Mouse (Mus musculus) midbrain, embryonic 10.5 days (tissue): ENCODE data around the gene Gm20388. TPM values are rescaled to one million over a fixed set of nuclear protein-coding genes. Genes with fewer than 3 reads are reported as not detected.

ENCODE experiments used
- DNase-seq: peaks from one replicate; pipeline ENCODE4 v3.0.0-alpha.2; 2017; ENCODE audit warnings: low spot score
- H3K27ac ChIP-seq: fragments of 300-500 bp; sonication (generic); replicated peaks from 2 replicates; pipeline ENCODE4 v1.5.1; 2016; ENCODE audit warnings: mild to moderate bottlenecking
- H3K27me3 ChIP-seq: fragments of 300-500 bp; sonication (generic); 2 replicates; pipeline ENCODE4 v1.6.1; 2016; ENCODE audit warnings: low read depth, mild to moderate bottlenecking; ENCODE audit not compliant: poor library complexity, severe bottlenecking
- H3K36me3 ChIP-seq: fragments of 300-500 bp; sonication (generic); 2 replicates; pipeline ENCODE4 v1.6.1; 2016; ENCODE audit warnings: mild to moderate bottlenecking, moderate library complexity
- H3K4me1 ChIP-seq: fragments of 300-500 bp; sonication (generic); 2 replicates; pipeline ENCODE4 v1.6.1; 2016
- H3K4me3 ChIP-seq: fragments of 300-500 bp; sonication (generic); 2 replicates; pipeline ENCODE4 v1.5.1; 2016; ENCODE audit warnings: mild to moderate bottlenecking, moderate library complexity
- H3K9me3 ChIP-seq: fragments of 300-500 bp; sonication (generic); replicated peaks from 2 replicates; pipeline ENCODE4 v1.6.1; 2016; ENCODE audit warnings: mild to moderate bottlenecking
- WGBS: fragments of 180-500 bp; shearing (Covaris S2); methylation state at CpG from one replicate; pipeline ENCODE4 v1.1.7; 2016; 5-methylcytosine and 5-hydroxymethylcytosine counted together
- polyA plus RNA-seq: library from polyadenylated mRNA; unstranded; fragments of >200 nt; fragmentation: Nextera tagmentation; extraction: Ambion mirVana; gene quantifications from 2 replicates; pipeline ENCODE4 v1.2.1, GENCODE M21; 2016

Gm20388 gene
- polyA plus RNA-seq, 1 experiment from 2014 or later: 7.1 TPM

DNA sequence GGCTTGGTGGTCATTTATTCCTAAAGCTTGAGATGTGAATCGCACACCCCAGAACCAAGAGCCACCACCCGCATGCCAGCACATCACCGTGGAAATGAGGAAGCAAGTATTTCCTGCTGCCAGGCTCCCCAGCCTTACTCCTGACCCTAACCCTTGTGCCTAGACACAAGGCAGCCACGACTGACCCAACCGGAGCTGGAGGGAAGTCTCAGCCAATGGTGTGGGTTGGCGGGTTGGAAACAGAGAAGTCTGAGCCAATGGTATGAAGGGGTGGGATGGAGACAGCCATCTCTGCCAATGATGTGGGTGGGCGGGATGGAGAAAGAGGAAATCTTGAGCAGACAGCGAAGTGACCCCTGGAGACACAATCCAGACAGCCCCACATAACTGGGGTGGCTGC lies 1314.1 kb downstream of the Gm20388 start:
- Histone ChIP-seq H3K27me3 (peaks cover 31% of the 10 kb centered on the region), H3K9me3 (no peaks in the 10 kb centered on the region), H3K4me3 (no peak overlapping the region), H3K4me1 (peaks cover 26% of the 10 kb centered on the region), H3K27ac (no peak overlapping the region), H3K36me3 (no peaks in the 10 kb centered on the region)
- DNase-seq: no peak
- WGBS: 72% methylated on average over 8 of the region's 8 CpGs

- no peaks in the 10 kb centered on the region for H3K36me3 ChIP-seq
- no peaks in the 10 kb centered on the region for H3K9me3 ChIP-seq
- peaks cover 24% of the 10 kb centered on the region for H3K4me1 ChIP-seq
- peaks cover 17% of the 10 kb centered on the region; the same call in 1 of the 2 replicates for H3K27me3 ChIP-seq
- WGBS: 89% methylated on average over 18 of the region's 18 CpGs
- no peak for DNase-seq
- H3K27ac ChIP-seq: no peak overlapping the region
- no peak overlapping the region for H3K4me3 ChIP-seq
These were observed 1317.1 kb downstream of the Gm20388 start for GRCm38 (mm10) chr8:121227756-121228155.

DNA sequence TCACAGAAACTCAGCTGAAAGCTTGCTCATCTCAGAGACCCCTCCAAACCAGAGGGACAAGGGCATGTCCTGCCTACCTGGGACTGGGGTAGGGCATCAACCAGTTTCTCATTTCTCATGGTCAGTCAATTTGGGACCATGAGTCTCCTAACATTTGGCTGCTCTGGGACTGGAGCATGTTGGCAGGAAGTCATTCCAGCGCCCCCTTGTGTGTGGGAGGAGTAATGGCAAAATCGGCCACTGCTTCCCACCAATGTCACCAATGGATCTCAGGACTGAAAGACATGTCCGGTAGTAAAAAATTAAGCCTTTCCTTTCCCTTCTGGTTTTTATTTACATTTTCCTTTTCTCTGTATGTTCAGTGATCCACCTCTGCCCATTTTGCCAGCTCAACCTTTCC lies 1318.3 kb downstream of the Gm20388 start:
- DNase-seq: no peak

GRCm38 (mm10) chr8:121229550-121229949 lies 1318.9 kb downstream of the Gm20388 start:
- Histone ChIP-seq H3K36me3 (no peaks in the 10 kb centered on the region), H3K4me3 (no peak overlapping the region), H3K4me1 (peaks cover 22% of the 10 kb centered on the region), H3K27me3 (peaks cover 8% of the 10 kb centered on the region; the same call in 1 of the 2 replicates), H3K9me3 (no peaks in the 10 kb centered on the region), H3K27ac (peak overlapping the region; percentile 33; the same call in 1 of the 2 replicates)
- 40% methylated on average over 7 of the region's 7 CpGs for WGBS
- DNase-seq: peak; percentile 33

More for the DNA sequence above, 1318.3 kb downstream of the Gm20388 start:
- Histone ChIP-seq H3K4me3 (no peak overlapping the region), H3K27me3 (peaks cover 8% of the 10 kb centered on the region; the same call in 1 of the 2 replicates), H3K9me3 (no peaks in the 10 kb centered on the region), H3K36me3 (no peaks in the 10 kb centered on the region), H3K27ac (no peak overlapping the region), H3K4me1 (peaks cover 22% of the 10 kb centered on the region)
- WGBS: 70% methylated on average over 3 of the region's 3 CpGs

DNA sequence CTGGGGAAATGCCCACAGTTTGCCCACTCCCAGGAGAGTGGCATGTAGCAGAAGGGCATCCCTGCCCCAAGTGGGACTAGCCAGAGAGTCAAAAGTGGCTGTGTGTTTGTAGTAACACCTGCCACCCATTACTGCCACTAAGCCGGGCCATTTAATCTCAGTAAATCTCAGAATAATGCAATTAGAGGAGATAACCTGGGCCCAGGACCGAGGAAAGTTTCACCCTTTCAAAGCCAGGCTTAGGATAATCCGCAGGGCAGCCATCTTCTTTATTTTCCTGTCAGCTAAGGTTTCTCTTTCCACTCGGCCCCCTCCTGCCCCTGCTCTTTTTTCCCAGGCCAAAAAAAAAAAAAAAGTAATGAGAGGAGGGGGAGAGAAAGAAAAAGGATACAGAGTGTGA lies 1322.6 kb downstream of the Gm20388 start:
- no peak for DNase-seq
- H3K27me3 ChIP-seq: no peaks in the 10 kb centered on the region
- no peak overlapping the region for H3K27ac ChIP-seq
- WGBS: 27% methylated on average over 4 of the region's 4 CpGs
- no peaks in the 10 kb centered on the region for H3K36me3 ChIP-seq
- H3K4me1 ChIP-seq: peaks cover 18% of the 10 kb centered on the region
- no peak overlapping the region for H3K4me3 ChIP-seq
- H3K9me3 ChIP-seq: no peaks in the 10 kb centered on the region

GRCm38 (mm10) chr8:121234915-121235314 lies 1324.3 kb downstream of the Gm20388 start:
- H3K4me1 ChIP-seq: peaks cover 11% of the 10 kb centered on the region; the same call in 1 of the 2 replicates
- no peak overlapping the region for H3K27ac ChIP-seq
- no peak for DNase-seq
- WGBS: 69% methylated on average over 7 of the region's 7 CpGs
- no peaks in the 10 kb centered on the region for H3K9me3 ChIP-seq
- no peak overlapping the region for H3K4me3 ChIP-seq
- no peaks in the 10 kb centered on the region for H3K36me3 ChIP-seq
- H3K27me3 ChIP-seq: 0 out of 2 replicates have a peak, but pooled peaks cover 5% of the 10 kb centered on the region

- Histone ChIP-seq H3K36me3 (no peaks in the 10 kb centered on the region), H3K4me1 (peaks cover 45% of the 10 kb centered on the region), H3K4me3 (no peak overlapping the region), H3K27me3 (peaks cover 5% of the 10 kb centered on the region), H3K27ac (no peak overlapping the region), H3K9me3 (no peaks in the 10 kb centered on the region)
- WGBS: 87% methylated on average over 6 of the region's 6 CpGs
- no peak for DNase-seq
These were observed 1329.0 kb downstream of the Gm20388 start for GRCm38 (mm10) chr8:121239640-121240039.

DNA sequence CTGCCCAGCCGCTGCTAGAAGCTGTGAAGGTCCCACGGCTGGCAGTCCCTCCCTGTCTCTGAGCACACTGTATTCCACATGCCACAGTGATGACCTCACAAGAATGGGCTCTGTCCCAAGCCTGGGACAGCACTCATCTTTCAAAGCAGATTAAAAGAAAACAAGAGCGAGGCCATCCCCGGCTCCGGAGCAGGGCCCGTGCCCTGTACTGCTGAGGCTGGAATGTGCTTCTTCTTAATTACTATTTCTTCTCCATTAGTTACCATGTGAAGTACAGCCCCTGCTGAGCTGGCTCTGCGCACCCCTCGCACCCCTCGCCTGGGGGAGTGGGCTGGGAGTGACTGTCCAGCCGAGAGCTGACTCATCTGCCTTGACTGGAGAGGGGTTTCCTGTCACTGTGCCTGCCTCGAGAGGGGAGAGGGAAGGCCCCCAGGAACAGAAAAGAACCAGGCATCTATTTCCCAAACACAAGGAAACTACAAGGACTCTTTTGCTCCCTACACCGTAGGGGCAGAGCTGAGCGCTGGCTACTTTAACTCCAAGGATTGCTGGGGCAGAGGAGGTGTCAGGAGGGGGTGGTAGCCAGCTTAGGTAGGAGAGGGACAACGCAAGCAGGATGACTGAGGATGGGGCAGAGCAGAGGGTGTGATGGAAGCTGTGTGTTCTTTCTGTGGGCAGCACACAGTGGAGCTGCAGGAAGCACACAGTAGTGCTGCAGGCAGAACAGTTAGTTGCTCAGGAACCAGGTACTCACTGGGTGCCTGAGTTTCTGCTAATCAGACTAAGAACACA lies 1331.3 kb downstream of the Gm20388 start:
- no peaks in the 10 kb centered on the region for H3K36me3 ChIP-seq
- peak; percentile 42 for DNase-seq
- peaks cover 53% of the 10 kb centered on the region for H3K4me1 ChIP-seq
- 14% methylated on average over 14 of the region's 14 CpGs for WGBS
- H3K4me3 ChIP-seq: peak overlapping the region; percentile 0; the same call in 1 of the 2 replicates
- no peaks in the 10 kb centered on the region for H3K9me3 ChIP-seq
- H3K27me3 ChIP-seq: peaks cover 5% of the 10 kb centered on the region
- peak overlapping the region; percentile 70; the same call in 1 of the 2 replicates for H3K27ac ChIP-seq

DNA sequence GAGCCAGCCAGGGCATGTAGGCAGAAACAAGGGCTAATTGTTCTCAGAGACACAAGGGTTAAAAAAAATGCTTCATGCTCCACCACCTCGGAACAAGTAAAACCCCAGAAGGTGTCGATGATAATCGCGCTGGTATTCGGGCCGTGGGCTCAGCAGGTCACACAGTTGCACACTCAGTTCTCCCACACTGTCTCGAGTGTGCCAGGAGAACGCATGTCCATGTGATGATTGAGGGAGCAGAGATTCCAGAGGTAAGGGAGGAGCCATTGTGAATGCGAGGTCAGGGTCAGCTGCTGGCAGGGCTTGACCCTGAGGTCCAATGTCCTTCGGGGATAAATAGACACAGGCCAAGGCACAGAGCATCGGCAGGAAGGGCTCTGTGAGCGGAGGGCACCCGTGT lies 1332.0 kb downstream of the Gm20388 start:
- Histone ChIP-seq H3K4me3 (peak overlapping the region; percentile 4; the same call in 1 of the 2 replicates), H3K9me3 (no peaks in the 10 kb centered on the region), H3K36me3 (no peaks in the 10 kb centered on the region), H3K27ac (peak overlapping the region; percentile 70; the same call in 1 of the 2 replicates), H3K27me3 (peaks cover 5% of the 10 kb centered on the region), H3K4me1 (peaks cover 53% of the 10 kb centered on the region)
- 7% methylated on average over 13 of the region's 13 CpGs for WGBS
- peak; percentile 40 for DNase-seq

- no peak overlapping the region for H3K4me3 ChIP-seq
- 83% methylated on average over 7 of the region's 7 CpGs for WGBS
- H3K4me1 ChIP-seq: peaks cover 43% of the 10 kb centered on the region
- no peaks in the 10 kb centered on the region for H3K36me3 ChIP-seq
- peaks cover 37% of the 10 kb centered on the region for H3K27me3 ChIP-seq
- 0 out of 2 replicates have a peak overlapping the region, but pooled peaks have one; percentile 13 for H3K27ac ChIP-seq
- DNase-seq: no peak
- no peaks in the 10 kb centered on the region for H3K9me3 ChIP-seq
These were observed 1338.2 kb downstream of the Gm20388 start for GRCm38 (mm10) chr8:121248823-121249222.

DNA sequence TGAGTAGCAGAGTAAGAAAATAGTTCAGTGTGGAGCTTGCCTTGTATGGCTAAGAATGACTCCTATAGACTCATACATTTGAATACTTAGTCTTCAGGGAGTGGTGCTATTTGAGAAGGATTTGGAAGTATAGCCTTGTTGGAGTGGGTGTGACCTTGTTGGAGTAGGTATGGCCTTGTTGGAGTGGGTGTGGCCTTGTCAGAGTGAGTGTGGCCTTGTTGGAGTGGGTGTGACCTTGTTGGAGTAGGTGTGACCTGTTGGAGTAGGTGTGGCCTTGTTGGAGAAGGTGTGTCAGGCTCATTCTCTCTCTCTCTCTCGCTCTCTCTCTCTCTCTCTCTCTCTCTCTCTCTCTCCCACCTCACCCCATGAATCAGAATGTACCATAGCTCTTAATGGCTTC lies 1338.8 kb downstream of the Gm20388 start:
- Histone ChIP-seq H3K36me3 (no peaks in the 10 kb centered on the region), H3K4me3 (no peak overlapping the region), H3K4me1 (peaks cover 37% of the 10 kb centered on the region), H3K27ac (no peak overlapping the region), H3K9me3 (no peaks in the 10 kb centered on the region), H3K27me3 (peaks cover 42% of the 10 kb centered on the region)
- no peak for DNase-seq
- 100% methylated on average over 1 of the region's 1 CpGs for WGBS

- H3K9me3 ChIP-seq: no peaks in the 10 kb centered on the region
- DNase-seq: no peak
- no peak overlapping the region for H3K27ac ChIP-seq
- H3K4me3 ChIP-seq: no peak overlapping the region
- 49% methylated on average over 11 of the region's 11 CpGs for WGBS
- H3K27me3 ChIP-seq: peaks cover 47% of the 10 kb centered on the region
- peaks cover 43% of the 10 kb centered on the region for H3K4me1 ChIP-seq
- no peaks in the 10 kb centered on the region for H3K36me3 ChIP-seq
These were observed 1340.4 kb downstream of the Gm20388 start for GRCm38 (mm10) chr8:121251089-121251488.

- DNase-seq: no peak
- Histone ChIP-seq H3K27me3 (peaks cover 52% of the 10 kb centered on the region), H3K4me3 (no peak overlapping the region), H3K9me3 (no peaks in the 10 kb centered on the region), H3K27ac (peak overlapping the region; percentile 6; the same call in 1 of the 2 replicates), H3K4me1 (peaks cover 49% of the 10 kb centered on the region), H3K36me3 (no peaks in the 10 kb centered on the region)
- WGBS: 64% methylated on average over 14 of the region's 14 CpGs
These were observed 1345.2 kb downstream of the Gm20388 start for GRCm38 (mm10) chr8:121255727-121256265.
